Mouse (Mus musculus) forebrain, postnatal 0 days (tissue): ENCODE measurements around the gene Gapdhs. TPM values are rescaled to one million over a fixed set of nuclear protein-coding genes. Genes with fewer than 3 reads are reported as not detected.

Experiments used
- ATAC-seq: fragments of 200-750 bp; cut with Nextera tagmentation; 2 replicates; pipeline ENCODE4 v1.8.0; 2017; ENCODE audit warnings: mild to moderate bottlenecking, moderate library complexity
- DNase-seq: peaks from one replicate; pipeline ENCODE4 v3.0.0-alpha.2; 2015
- H3K27ac ChIP-seq: fragments of 300-500 bp; sonication (generic); 2 replicates; pipeline ENCODE4 v1.5.1; 2014; ENCODE audit warnings: low read depth, mild to moderate bottlenecking, antibody characterized with exemption, low read length, moderate library complexity, mixed read lengths
- H3K27me3 ChIP-seq: fragments of 300-500 bp; sonication (generic); 2 replicates; pipeline ENCODE4 v1.6.1; 2014; ENCODE audit warnings: mild to moderate bottlenecking, low read length, mixed read lengths; ENCODE audit not compliant: insufficient read depth
- H3K36me3 ChIP-seq: fragments of 300-500 bp; sonication (generic); 2 replicates; pipeline ENCODE4 v1.6.1; 2014; ENCODE audit warnings: mild to moderate bottlenecking, moderate library complexity; ENCODE audit not compliant: insufficient read depth
- H3K4me1 ChIP-seq: fragments of 300-500 bp; sonication (generic); 2 replicates; pipeline ENCODE4 v1.6.1; 2014; ENCODE audit warnings: antibody characterized with exemption; ENCODE audit not compliant: insufficient read depth
- H3K4me2 ChIP-seq: fragments of 300-500 bp; sonication (generic); 2 replicates; pipeline ENCODE4 v1.6.1; 2014; ENCODE audit warnings: low read depth, mild to moderate bottlenecking, moderate library complexity
- H3K4me3 ChIP-seq: fragments of 300-500 bp; sonication (generic); 2 replicates; pipeline ENCODE4 v1.5.1; 2014; ENCODE audit warnings: low read depth, low read length, mixed read lengths
- H3K9ac ChIP-seq: fragments of 300-500 bp; sonication (generic); 2 replicates; pipeline ENCODE4 v1.6.1; 2014; ENCODE audit warnings: mild to moderate bottlenecking
- H3K9me3 ChIP-seq: fragments of 300-500 bp; sonication (generic); 2 replicates; pipeline ENCODE4 v1.6.1; 2016; ENCODE audit warnings: low read length
- CTCF ChIP-seq: sonication (generic); IDR thresholded peaks from 2 replicates; pipeline ENCODE4 v1.5.1; 2016; ENCODE audit warnings: antibody characterized with exemption, control low read depth, low read depth
- WGBS: fragments of 180-500 bp; shearing (Covaris S2); extraction: QIAGEN DNeasy Blood & Tissue Kit; methylation state at CpG from one replicate; pipeline ENCODE4 v1.1.7; 2014; 5-methylcytosine and 5-hydroxymethylcytosine counted together
- polyA plus RNA-seq: library from polyadenylated mRNA; unstranded; fragments of >200 nt; fragmentation: Nextera tagmentation; extraction: Ambion mirVana; gene quantifications from 2 replicates; pipeline ENCODE4 v1.2.1, GENCODE M21; 2015
- total RNA-seq: library from RNA; depleted of rRNA; stranded (reverse); fragments of >200 nt; gene quantifications from 2 replicates; pipeline ENCODE4 v1.2.3, GENCODE M21; 2014

Gene Gapdhs
- total and polyA plus RNA-seq, 2 experiments from 2014 or later, result 0.65 TPM; not detected in 1

DNA sequence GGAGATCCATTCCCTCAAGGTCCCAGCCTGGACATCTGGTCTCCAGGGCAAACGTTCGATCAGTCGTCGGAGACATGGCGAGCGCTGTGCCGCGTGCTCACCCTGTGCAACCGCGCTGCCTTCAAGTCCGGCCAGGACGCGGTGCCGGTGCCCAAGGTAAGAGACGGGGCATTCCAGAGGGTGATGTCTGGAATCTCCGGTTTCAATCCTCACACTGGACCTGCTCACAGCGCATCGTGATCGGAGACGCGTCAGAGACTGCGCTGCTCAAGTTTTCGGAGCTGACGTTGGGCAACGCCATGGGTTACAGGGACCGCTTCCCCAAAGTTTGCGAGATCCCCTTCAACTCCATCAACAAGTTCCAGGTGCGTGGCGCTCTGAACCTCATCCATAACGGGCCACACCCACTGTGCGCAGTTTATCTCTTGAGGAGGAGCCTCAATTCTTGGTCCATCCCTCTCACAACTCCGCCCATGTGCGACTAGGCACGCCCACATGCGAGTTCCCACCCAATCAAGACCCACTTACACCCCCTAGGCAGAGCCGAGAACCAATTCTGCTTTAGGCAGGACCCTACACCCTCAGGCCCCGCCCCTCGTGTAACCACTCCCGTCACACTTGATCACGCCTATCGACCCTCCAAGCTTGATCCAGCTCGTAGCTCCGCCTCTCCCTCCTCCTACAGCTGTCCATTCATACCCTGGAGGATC lies 26.3 kb downstream of the Gapdhs start:
- no peak for TF ChIP-seq CTCF
- Histone ChIP-seq H3K27ac (no peak overlapping the region), H3K9ac (0 out of 2 replicates have a peak overlapping the region, but pooled peaks have one; percentile 33), H3K4me1 (0 out of 2 replicates have a peak, but pooled peaks cover 8% of the 10 kb centered on the region), H3K9me3 (no peaks in the 10 kb centered on the region), H3K4me3 (peak overlapping the region; percentile 35), H3K36me3 (no peaks in the 10 kb centered on the region), H3K27me3 (0 out of 2 replicates have a peak, but pooled peaks cover 8% of the 10 kb centered on the region), H3K4me2 (peak overlapping the region; percentile 59)
- ATAC-seq, result peak; percentile 97
- DNase-seq, result peak; percentile 78
- WGBS, result 1% methylated on average over 43 of the region's 43 CpGs

DNA sequence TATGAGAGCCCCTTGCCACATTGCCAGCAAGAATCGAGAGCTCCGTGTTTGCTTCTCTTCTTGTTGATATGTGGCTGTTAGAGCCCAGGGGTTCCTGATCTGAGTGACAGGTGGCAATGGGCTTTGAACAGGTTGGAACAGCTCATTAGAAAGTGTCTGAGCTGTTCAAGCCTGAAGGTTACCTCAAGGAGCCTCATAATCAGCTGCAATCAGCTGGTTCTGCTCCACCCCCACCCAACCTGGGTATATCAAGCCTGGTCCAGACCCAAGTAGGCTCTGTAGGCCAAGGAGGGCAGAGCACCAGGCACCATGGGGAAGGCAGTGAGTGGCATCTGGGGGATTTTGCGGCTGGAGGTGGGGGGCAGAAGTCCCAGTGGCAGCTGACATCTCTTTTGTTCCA lies 31.5 kb downstream of the Gapdhs start, which contains the start of gene Atp4a:
TSS of gene Atp4a (plus strand) at position 268 of the 400 bp plus-strand sequence.
- no peaks in the 10 kb centered on the region for H3K36me3 ChIP-seq
- WGBS, result 88% methylated on average over 3 of the region's 3 CpGs
- ATAC-seq (no peak), DNase-seq (no peak)
- no peak within 1 kb of the TSS for H3K9ac ChIP-seq
- TF ChIP-seq CTCF, result no peak
- no peak within 1 kb of the TSS for H3K27ac ChIP-seq
- H3K4me3 ChIP-seq, result no peak within 1 kb of the TSS
- 0 out of 2 replicates have a peak, but pooled peaks cover 6% of the 10 kb centered on the region for H3K27me3 ChIP-seq
- H3K9me3 ChIP-seq, result no peaks in the 10 kb centered on the region
- no peaks in the 10 kb centered on the region for H3K4me1 ChIP-seq
- no peak within 1 kb of the TSS for H3K4me2 ChIP-seq

DNA sequence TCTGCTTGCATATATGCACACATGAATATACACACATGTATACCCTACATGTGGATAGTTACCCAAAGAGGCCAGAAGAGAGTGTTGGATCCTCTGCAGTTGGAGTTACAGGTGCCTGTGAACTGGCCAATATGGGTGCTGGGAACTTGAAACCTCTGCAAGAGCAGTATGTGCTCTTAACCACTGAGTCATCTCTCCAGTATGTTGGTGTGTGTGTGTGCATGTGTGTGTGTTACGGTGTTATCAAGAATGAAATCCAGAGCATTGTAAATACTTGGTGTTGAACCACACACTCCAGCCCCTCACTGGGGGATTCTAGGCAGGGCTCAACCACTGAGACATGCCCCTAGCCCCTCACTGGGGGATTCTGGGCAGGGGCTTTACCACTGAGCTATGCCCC lies 36.0 kb downstream of the Gapdhs start:
- H3K4me1 ChIP-seq, result no peaks in the 10 kb centered on the region
- H3K36me3 ChIP-seq, result no peaks in the 10 kb centered on the region
- no peaks in the 10 kb centered on the region for H3K27me3 ChIP-seq
- H3K9me3 ChIP-seq, result no peaks in the 10 kb centered on the region
- WGBS, result 88% methylated on average over 1 of the region's 1 CpGs
- H3K4me3 ChIP-seq, result no peak overlapping the region
- ATAC-seq (no peak), DNase-seq (no peak)
- no peak overlapping the region for H3K4me2 ChIP-seq
- H3K27ac ChIP-seq, result no peak overlapping the region
- no peak for TF ChIP-seq CTCF
- no peak overlapping the region for H3K9ac ChIP-seq

GRCm38 (mm10) chr7:30706214-30706882 lies 37.1 kb downstream of the Gapdhs start:
- Histone ChIP-seq H3K9me3 (no peaks in the 10 kb centered on the region), H3K27me3 (no peaks in the 10 kb centered on the region), H3K27ac (no peak overlapping the region), H3K4me2 (no peak overlapping the region), H3K4me3 (no peak overlapping the region), H3K36me3 (no peaks in the 10 kb centered on the region), H3K9ac (no peak overlapping the region), H3K4me1 (no peaks in the 10 kb centered on the region)
- WGBS, result 78% methylated on average over 8 of the region's 8 CpGs
- no peak for ATAC-seq
- TF ChIP-seq CTCF, result no peak
- no peak for DNase-seq

DNA sequence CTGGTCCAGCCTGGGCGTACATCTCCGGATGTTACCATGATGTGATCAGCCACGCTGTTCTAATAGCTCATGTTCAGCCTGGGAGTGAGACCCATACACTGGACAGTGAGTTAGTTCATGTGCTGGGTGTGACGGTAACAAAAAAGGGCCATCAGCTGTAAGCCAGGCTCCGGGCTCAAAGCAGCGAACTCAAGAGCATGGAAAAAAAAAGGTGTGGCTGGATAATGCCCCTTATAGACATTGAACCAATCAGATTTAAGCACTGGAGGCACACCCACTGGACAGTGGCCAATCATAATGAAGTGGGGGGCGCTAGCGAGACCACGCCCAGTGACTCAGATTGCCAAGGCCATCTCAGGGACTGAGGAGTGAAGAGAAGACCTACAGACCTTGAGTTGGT lies 44.9 kb downstream of the Gapdhs start, which contains the start of gene 2200002J24Rik:
TSS of gene 2200002J24Rik (plus strand) at position 338 of the 400 bp plus-strand sequence.
- DNase-seq, result no peak
- no peak for TF ChIP-seq CTCF
- Histone ChIP-seq H3K36me3 (no peaks in the 10 kb centered on the region), H3K4me1 (no peaks in the 10 kb centered on the region), H3K27ac (no peak within 1 kb of the TSS), H3K27me3 (no peaks in the 10 kb centered on the region), H3K4me2 (no peak within 1 kb of the TSS), H3K9me3 (no peaks in the 10 kb centered on the region), H3K9ac (no peak within 1 kb of the TSS), H3K4me3 (no peak within 1 kb of the TSS)
- no peak for ATAC-seq
- WGBS, result 41% methylated on average over 9 of the region's 9 CpGs

DNA sequence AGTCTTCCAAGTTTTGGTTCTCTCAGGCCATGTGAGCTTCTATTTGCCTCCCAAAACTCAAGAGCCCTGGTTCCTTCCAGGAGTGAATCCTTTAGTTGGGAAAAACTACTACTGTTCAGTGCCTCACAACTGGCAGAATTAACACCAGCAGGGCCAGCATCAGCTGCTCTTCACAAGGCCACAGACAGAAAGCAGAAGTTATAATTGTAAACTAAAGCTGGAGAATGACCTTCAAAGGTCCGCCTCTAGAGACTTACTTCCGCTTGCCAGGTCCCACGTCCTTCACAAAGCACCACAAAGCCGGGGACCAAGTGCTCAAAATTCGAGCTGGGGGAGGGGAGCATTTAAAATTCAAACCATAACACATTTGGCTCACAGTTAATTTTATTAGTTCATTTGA lies 45.4 kb downstream of the Gapdhs start:
- no peak overlapping the region for H3K9ac ChIP-seq
- H3K36me3 ChIP-seq, result no peaks in the 10 kb centered on the region
- H3K27ac ChIP-seq, result no peak overlapping the region
- no peak for TF ChIP-seq CTCF
- H3K4me1 ChIP-seq, result no peaks in the 10 kb centered on the region
- H3K4me2 ChIP-seq, result no peak overlapping the region
- H3K4me3 ChIP-seq, result no peak overlapping the region
- no peak for ATAC-seq
- H3K27me3 ChIP-seq, result no peaks in the 10 kb centered on the region
- no peak for DNase-seq
- 58% methylated on average over 5 of the region's 5 CpGs for WGBS
- H3K9me3 ChIP-seq, result no peaks in the 10 kb centered on the region

DNA sequence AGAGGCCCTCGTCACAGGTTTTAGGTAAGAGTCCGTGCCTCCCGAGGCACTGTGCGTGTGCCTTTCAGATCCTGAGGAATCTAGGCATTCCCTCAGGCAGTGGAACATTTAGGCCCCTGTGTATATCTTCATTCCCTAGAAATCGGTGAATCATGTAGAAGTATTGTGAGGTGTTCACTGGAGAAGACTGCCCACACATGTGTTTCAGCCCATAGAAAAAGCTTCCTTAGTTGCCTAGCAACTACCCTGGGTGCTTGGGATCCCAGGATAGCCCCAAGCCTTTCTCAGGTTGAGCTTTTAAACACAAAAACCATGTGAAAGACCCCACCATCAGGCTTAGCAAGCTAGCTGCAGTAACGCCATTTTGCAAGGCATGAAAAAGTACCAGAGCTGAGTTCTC lies 55.2 kb downstream of the Gapdhs start:
- 74% methylated on average over 6 of the region's 6 CpGs for WGBS
- Histone ChIP-seq H3K9me3 (no peaks in the 10 kb centered on the region), H3K27me3 (0 out of 2 replicates have a peak, but pooled peaks cover 7% of the 10 kb centered on the region), H3K4me2 (no peak overlapping the region), H3K9ac (no peak overlapping the region), H3K36me3 (no peaks in the 10 kb centered on the region), H3K4me3 (no peak overlapping the region), H3K4me1 (no peaks in the 10 kb centered on the region), H3K27ac (no peak overlapping the region)
- no peak for TF ChIP-seq CTCF
- ATAC-seq, result no peak
- DNase-seq, result no peak
